Mouse (Mus musculus) heart, postnatal 36 days (tissue): ENCODE results near the gene Etfrf1. TPM values are rescaled to one million over a fixed set of nuclear protein-coding genes. Genes with fewer than 3 reads are reported as not detected.

Source experiments
- DNase-seq, 2 experiments: peaks; one replicate each; pipeline ENCODE4 v3.0.0; 2021 to 2022
- intact Hi-C: fragments of 180-260 bp; cut with DNase I; formaldehyde crosslinking; loops from one replicate; pipeline ENCODE4 v1.15.1; 2025
- total RNA-seq, 2 experiments: library from RNA; stranded (reverse); gene quantifications; 2 replicates each; pipeline ENCODE4 v1.2.3; 2021

Etfrf1 gene
- 100 to 1,000 TPM; 103 to 119 TPM for total RNA-seq

DNA sequence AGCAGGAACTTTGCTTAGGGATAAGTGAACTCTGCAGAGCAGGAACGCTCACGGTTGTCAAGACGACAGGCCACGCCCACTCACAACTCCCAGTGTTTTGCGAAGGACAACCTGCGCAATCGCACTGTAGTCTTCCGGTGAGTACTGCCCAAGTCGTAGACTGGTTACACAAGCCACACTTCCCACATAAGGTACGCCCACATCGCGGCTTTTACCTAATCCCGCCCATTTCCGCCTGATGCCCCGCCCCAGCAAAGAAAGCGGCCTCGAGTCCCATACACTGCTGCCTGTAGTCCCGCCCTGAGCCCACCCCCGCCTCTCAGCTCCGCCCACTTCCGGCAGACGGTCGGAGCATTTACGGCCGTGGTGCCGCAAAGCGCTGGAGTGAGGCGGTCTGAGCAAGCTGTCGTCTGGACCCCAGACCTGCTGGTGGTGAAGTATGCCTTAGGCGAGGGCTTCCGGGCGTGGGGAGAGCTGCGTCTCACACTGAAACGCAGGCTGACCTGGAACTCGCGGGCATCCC, at the start of gene Etfrf1, which contains the start of gene Casc1:
Gene Etfrf1, plus strand, starts transcription at position 319 of the 523 bp plus-strand sequence.
Gene Casc1, minus strand, starts transcription at position 190 of the 523 bp plus-strand sequence.
- intact Hi-C loops, result loop anchor here (1.0 kb wide), 1 partner anchor 131 kb away; no protein-coding TSS in a partner anchor
- peak; percentile 95 to 98 for DNase-seq

DNA sequence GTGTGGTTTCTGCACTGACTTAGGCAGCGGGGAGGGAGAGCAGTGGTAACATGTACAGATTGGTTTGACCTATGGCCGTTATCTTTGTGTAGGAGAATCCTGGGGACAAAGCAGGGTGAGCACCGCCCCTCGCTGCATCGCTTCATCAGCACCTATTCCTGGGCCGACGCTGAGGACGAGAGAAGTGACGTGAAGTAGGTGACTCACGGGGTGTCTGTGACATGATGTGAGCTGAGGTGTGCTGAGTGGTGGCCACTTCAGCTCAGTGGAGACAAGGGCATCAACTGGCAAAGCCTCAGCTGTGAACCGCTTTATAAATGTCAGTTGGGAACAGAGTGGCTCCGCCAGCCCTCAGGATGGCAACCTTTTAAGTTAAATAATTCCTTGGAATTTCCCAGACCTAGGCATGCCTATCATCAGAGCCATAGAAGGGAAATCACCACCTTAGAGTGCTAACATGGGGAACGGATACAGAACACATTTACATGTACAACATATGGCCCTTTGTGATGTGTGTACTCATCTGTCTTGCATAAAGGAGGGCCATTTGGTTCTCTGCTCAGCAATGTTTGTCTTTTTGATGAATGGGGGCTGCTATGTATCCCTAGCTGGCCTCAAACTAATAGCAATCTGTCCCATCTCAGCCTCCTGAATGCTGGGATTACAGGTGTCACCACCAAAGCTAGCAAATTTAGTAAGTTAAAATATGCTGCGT, 38.9 kb upstream of the Etfrf1 start:
- no peak for DNase-seq
- intact Hi-C loops, result no loop called here

DNA sequence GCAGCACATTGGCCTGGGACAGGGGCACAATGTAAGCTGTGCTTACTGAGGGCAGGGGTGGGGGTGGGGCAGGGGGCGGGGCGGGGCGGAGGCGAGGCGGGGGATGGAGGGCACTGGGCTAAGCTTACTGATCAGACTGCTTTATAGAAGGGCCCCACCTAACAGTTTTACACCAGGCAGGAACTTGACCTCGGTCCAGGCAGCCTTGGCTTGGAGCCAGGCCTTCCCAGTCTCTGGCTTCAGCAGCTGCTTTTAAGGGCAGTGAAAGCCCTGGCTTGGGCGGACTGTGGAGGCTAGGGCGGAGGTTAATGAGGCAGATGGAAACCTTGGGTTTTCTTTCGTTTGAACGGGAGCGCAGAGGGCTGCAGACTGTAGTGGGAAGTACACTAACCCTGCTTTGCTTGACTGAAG, 37.1 kb upstream of the Etfrf1 start:
- peak; percentile 86 to 91 for DNase-seq
- intact Hi-C loops, result no loop called here

DNA sequence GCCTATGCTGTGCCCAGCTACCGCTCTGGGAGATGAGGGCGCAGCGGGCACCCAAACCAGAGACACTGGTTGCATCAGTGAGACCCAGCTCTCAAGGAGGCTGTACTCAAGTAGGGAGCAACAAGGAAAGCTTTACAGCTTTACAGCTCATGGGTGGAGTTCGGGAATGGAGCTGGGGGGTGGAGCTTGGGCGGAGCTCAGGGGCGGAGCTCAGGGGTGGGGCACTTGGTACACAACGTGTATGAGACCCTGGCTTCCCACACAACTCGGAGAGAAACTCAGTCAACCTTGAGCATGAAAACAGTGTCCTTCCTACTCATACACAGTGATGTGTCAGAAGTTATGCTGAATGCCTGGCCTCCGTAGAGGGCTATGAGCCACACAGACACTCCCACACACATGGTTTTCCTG, 35.4 kb upstream of the Etfrf1 start:
- intact Hi-C loops, result no loop called here
- no peak for DNase-seq

DNA sequence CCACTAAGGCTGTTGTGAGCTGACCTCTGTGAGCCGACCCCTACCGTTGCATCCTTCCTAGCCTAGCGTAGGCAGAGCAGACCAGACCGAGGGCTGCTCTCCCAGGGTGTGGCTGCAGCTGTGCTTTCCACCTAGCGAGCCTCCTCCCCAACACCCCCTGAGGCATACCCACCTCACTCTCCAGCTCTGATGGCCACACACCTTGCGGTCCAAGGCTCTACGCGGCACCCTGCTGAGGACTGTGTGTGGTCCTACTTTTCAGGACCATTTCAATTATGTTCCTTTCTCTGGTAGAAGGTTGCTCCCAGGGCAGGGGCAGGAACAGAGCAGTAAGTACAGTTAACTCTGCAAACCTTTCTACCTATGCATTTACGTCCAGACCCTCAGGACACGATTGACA, 34.5 kb upstream of the Etfrf1 start:
- intact Hi-C loops, result no loop called here
- no peak for DNase-seq

DNA sequence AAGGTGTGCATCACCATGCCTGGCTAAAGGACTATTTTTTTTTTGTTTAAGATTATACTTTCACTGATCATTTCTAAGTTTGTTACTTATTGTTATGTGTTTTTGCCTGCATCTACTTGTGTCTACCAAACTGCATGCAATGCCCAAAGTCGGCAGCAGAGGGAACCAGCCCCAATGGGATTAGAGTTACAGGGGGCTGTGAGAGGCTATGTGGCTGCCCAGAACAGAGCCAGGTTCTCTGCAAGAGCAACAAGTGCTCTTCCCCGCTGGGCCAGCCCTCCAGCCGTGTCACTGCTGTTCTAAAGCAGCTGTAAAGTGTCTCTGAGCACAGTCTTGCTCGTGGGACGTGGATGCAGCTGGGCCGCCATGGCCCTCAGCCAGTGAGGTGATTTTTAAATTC, 31.3 kb upstream of the Etfrf1 start:
- intact Hi-C loops, result loop anchor here (2.0 to 5.0 kb wide), 2 partner anchors 57 to 163 kb away; no protein-coding TSS in a partner anchor
- DNase-seq, result peak; percentile 50 to 72

DNA sequence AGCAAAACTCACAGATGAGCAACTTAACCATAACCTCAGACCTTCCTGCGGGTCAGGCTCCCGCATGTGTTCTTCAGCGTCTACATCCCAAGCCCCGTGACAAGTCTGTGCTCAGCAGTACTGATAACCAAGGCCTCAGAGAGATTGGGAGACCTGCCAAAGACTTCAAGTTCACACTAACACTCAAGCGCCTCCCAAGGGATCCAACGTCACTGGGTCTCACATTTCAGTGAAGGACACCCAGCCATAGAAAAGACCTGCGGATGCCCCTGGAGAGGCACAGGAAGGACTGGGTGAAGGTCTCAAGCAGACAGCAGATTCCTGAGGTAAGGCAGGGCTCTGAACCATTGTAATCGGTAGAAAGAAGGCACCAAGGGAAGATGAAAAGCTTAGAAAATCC, 28.9 kb upstream of the Etfrf1 start:
- intact Hi-C loops, result loop anchor here (5.0 kb wide), 1 partner anchor 60 kb away; no protein-coding TSS in a partner anchor
- peak; percentile 55 to 57 for DNase-seq

DNA sequence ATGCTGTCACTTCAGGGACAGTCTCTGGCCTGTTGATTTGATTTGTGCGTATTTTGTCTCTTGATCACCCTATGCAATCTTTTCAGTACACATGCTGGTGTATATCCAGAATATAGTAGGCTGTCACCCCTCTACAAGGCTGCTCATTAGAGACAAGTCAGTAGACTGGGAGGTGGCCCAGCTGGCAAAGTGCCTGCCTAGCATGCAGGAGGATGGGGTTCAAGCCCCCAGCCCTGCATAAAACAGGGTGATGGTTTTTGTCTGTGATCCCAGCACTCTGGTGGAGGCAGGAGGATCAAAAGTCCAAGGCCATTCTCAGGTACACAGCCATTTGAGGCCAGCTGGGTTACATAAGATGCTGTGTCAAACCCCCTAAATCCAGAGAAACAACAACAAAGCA, 24.8 kb upstream of the Etfrf1 start:
- intact Hi-C loops, result loop anchor here (2.0 kb wide), 1 partner anchor 157 kb away; no protein-coding TSS in a partner anchor

DNA sequence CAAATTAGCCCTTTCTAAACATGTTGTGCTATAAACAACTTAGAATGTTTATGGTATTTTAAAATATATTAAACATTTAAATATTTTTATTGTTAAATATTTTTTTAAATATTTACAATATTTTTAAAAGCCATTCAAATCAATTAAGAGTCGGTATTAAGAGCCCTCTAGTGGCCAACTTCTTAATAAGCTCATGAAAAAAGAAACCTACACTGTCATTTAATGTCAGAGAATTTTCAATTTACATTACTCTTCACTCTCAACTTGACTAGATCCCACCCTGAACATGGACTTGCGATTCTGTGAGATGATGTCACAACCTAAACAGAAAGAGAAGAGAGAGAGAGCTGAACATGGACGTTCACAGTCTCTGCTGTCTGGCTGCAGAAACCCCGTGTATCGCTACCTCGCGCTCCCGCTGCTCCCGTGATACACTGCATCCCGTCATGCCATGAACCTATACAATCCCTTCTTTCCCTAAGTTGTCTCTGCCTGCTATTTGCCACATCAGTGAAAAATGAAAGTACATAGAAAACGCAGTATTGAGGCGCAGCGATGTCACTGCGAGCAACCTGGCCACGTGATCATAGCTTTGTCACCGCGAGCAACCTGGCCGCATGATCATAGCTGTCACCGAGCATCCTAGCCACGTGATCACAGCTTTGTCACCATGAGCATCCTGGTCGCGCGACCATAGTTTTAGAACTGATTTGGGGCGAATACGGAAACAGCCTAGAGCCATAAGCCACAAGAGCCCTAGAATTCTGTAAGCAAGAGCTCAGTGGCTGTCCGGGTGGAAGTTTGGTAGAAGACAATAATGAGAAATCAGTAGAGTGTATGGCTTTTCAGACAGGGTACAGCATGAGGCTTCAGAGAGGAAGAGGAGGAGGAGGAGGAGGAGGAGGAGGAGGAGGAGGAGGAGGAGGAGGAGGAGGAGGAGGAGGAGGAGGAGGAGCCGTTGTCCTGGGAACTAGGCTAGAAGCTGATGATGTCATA, 23.5 kb upstream of the Etfrf1 start:
- DNase-seq, result peak; percentile 18 to 24
- intact Hi-C loops, result loop anchor here (1.0 to 2.0 kb wide), 2 partner anchors 99 to 155 kb away; no protein-coding TSS in a partner anchor

More for the DNA sequence above, 24.8 kb upstream of the Etfrf1 start:
- DNase-seq, result no peak

DNA sequence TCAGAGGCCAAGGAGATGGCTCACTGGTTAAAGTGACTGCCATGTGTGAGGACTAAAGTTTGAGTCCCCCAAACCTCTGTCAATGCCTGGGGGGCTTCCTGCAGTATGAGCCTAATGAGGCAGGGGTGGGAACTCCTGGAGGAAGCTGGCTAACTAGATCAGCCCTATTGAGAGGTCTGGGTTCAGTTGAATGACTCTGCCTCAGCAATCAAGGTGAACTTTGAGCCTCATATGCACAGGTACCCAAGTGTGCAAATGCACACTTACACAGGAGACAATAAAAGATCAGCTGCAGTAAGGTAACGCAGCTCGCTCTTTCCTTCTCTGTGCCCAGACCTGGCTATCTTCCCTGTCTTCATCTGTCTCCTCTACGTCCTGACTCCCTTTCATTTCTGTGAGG, 17.9 kb upstream of the Etfrf1 start:
- DNase-seq, result no peak
- intact Hi-C loops, result no loop called here

DNA sequence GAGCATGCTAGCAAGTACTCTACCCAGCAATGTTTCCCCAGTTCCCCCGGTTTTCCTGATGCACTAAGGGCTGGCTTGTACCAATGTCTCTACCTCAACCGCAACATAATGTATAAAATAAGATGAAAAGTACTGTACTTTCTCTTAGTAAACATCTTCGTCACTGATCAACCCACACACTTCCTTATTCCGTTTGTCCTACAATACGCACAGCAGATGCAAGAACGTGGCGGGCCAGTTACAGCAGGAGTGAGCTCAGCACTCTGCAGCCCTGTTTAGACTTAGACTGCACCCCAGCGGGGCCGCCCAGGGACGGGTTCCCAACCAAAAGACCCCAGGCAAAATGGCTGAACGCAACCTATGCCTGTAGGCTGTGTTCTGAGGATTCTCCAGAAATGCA, 17.5 kb upstream of the Etfrf1 start:
- intact Hi-C loops, result no loop called here
- no peak for DNase-seq

DNA sequence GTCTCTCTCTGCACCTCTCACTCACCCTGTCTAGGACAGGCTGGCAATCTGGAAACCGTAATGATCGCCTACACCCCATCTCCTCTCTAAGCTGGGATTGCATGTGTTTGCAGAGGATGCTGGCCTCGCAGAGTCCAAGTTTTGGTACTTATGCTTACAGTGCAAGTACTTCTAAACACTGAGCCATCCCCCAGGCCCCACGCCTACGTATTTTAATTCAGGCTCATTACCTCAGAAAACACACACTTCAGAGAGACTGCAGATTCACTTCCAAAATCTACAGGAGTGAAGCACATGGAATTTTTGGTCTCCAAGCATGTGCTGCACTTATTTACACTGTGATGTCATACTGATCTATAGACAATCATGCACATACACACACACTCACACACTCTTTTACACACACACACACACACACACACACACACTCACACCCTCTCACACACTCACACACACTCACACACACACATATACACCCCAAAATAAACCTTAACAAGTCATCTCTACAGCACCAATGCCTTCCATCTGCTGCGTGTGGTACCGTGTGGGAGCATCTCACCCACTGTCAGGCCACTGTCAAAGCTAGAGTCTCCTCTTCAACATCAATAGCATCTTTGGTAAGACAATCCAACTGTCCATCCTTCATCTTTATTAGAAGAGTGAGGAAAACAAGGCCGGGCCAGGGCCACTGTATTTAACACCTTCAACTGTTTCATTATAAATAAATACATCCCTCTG, 12.8 kb upstream of the Etfrf1 start:
- DNase-seq, result no peak
- intact Hi-C loops, result no loop called here

DNA sequence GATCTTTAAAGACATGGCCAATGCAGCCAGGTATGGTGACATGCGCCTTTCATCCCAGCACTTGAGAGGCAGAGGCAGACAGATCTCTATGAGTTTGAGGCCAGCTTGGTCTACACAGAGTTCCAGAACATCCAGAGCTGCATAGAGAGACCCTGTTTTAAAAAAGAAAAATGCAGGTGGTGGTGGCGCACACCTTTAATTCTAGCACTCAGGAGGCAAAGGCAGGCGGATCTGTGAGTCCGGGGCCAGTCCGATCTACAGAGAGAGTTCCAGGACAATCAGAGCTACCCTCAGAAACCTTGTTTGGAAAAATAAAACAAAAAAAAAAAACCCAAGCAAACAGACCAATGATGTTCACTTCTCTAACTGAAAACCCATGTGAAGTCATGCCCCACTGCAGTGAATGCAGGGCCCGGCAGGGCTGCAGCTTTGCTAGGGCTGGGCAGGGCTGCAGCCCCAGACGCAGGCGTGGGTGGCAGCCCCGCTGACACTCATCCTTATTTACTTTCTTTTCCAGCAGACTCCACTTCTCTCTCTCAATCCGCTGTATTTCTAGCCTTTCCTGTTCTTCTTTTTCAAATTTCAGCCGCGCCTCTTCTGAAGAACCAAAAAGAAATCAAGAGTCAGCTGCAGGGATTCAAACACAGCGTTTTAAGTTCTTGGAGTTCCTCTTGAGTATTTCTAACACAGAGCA, 8.4 kb upstream of the Etfrf1 start:
- intact Hi-C loops, result no loop called here
- no peak for DNase-seq

DNA sequence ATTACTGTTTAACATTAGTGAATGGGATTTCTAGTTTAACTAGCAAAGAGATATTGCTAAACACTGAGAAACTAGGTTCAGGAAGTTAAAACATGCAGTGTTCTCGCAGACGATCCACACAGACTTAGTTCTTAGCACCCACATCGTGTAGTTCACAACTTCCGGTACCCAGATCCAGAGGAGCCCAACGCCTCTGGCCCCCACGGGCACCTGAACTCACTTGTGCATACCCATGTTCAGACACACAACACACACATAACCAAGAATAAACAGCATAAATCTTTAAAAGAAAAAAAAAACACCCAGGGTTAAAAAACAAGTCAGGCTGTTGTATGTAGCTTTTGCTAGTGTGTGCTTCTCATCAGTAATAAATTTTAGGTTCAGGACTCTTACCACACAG, 6.5 kb upstream of the Etfrf1 start:
- intact Hi-C loops, result no loop called here
- DNase-seq, result no peak

DNA sequence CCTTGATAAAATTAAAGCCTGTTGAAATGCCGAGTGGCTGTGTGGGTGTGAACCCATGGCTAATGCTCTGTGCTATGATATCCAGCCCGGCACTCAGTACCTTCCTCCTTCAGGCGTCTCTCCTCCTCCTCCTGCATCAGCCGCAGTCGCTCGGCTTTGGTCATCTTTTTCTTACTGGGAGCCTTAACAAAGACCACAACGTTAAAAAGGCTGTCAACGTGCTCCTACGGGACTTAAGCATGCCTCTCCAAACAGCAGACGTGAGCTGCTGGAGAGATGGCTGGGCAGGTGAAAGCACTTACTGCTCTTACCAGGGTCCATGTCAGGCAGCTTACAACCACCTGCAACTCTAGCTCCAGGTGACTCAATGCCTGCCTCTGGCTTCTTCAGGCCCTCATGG, 5.8 kb upstream of the Etfrf1 start:
- no peak for DNase-seq

DNA sequence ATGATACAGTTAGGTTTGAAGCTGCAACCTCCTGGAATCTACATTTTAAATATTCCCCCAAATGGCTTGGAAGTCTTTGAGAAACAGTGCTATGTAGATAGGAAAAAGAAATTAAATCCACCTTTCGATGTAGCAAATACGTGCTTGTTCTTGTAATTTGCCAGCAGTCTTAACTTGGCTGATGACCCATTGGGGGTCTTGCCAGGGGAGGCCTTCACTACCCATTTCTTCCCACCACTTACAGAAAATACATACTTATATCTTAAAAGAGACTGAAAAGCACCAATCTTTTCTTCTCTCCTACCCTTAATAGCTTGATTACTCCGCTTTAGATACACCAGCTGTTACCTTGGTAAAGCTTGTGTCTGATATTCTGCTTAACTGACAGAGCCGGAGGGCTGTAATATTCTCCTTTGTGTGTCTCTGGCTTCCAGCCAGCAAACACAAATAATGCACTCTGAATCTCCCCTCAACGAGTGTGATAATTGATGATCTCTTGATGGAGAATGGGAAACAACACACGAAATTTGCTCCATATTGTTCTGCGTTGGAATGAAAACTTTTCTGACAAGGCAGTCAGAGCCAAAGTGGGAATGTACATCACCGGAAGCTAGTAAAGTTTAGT, 766 bp upstream of the Etfrf1 start:
- no peak for DNase-seq
- intact Hi-C loops, result no loop called here

More for the DNA sequence above, 5.8 kb upstream of the Etfrf1 start:
- intact Hi-C loops, result no loop called here

DNA sequence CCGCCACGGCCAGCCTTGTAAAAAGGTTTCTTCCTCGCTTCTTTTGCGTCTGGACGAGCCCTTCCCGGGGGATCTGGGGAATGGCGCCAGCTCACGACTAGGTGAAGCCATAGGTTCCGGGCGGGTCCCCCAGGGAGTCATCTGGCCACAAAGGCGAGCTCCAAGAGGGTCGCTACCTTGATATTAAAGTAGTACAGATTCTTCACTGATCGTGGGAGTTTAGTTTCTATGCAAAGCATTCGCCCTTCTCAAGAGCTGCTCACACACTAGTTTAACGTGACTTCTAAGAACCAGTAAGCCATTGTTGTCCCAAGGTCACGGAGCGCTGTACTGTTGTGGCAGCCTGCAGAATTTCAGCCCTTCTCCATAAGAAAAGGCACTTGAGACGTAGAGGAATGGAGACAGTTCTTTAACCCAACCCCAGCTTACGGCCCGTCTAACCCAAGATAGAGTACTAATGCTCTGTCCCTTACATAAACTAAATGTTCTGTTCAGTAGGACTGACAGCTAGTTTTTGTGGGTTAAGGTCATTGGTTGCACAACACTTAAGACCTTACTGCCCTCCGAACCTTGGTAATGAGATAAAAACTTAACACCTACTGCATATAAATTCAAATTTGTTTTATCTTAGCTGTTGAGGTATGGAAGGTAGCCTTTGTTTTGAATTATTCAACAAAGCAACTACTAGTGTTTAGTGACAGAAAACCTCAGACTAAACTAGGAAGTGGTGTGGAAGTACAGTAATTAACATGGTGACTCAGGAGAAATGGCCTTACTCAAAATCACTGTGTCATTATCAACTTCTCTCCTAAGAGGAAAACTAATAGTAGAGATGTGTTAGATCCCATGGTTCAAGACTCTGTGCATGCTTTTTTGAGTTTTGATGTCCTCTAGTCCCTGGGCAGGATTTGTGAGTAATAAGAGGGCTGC, 707 bp downstream of the Etfrf1 start:
- intact Hi-C loops, result loop anchor here (1.0 kb wide), 1 partner anchor 131 kb away; no protein-coding TSS in a partner anchor
- no peak for DNase-seq

DNA sequence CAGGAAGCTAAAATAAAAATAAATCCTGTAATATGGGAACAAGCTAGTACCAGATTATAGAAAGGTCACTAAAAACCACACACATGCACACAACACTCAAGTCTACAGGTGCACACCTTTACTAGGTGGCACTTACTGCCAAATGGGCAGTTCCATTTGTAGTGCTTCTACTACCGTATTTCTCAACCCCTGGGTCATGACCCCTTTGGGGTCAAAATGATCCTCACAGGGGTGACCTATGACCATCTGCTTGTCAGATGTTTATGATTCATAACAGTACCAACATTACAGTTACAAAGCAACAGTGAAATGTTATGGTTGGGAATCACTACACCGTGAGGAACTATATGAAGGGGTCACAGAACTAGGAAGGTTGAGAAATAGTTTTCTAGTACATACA, 3.0 kb downstream of the Etfrf1 start:
- intact Hi-C loops, result loop anchor here (1.0 kb wide), 1 partner anchor 33 kb away; no protein-coding TSS in a partner anchor
- no peak for DNase-seq
